Mouse (Mus musculus): ENCODE data around the gene Cklf.
"Not testable (repeated sequence)": the region's sequence is repeated elsewhere in the genome, so short reads cannot be mapped to it uniquely, and the experiment has no call there.

Gene Cklf

GRCm38 (mm10) chr8:104261802-104262201, 11.1 kb downstream of the Cklf start:
- in situ Hi-C loops (cut with MboI, MseI) = not testable (repeated sequence)

- in situ Hi-C loops (cut with MboI, MseI) = not testable (repeated sequence)
Measured at GRCm38 (mm10) chr8:104264271-104264935, 13.7 kb downstream of the Cklf start.

GRCm38 (mm10) chr8:104268368-104268767, 17.7 kb downstream of the Cklf start:
- in situ Hi-C loops (cut with MboI, MseI) = no loop called here

- in situ Hi-C loops (cut with MboI, MseI) = no loop called here
Measured at GRCm38 (mm10) chr8:104268937-104269440, 18.3 kb downstream of the Cklf start.

GRCm38 (mm10) chr8:104293081-104293480, 42.4 kb downstream of the Cklf start, which contains the start of gene Cmtm2a:
Gene Cmtm2a, minus strand, starts transcription at chr8:104293181.
- in situ Hi-C loops (cut with MboI, MseI) = not testable (repeated sequence)

- in situ Hi-C loops (cut with MboI, MseI) = no loop called here
Measured at GRCm38 (mm10) chr8:104294396-104294795, 43.7 kb downstream of the Cklf start.

GRCm38 (mm10) chr8:104301577-104301976, 50.9 kb downstream of the Cklf start:
- in situ Hi-C loops (cut with MboI, MseI) = not testable (repeated sequence)

GRCm38 (mm10) chr8:104302536-104302935, 51.9 kb downstream of the Cklf start:
- in situ Hi-C loops (cut with MboI, MseI) = not testable (repeated sequence)

GRCm38 (mm10) chr8:104304962-104305361, 54.3 kb downstream of the Cklf start:
- in situ Hi-C loops (cut with MboI, MseI) = no loop called here

- in situ Hi-C loops (cut with MboI, MseI) = not testable (repeated sequence)
Measured at GRCm38 (mm10) chr8:104308341-104308740, 57.7 kb downstream of the Cklf start.

GRCm38 (mm10) chr8:104309441-104310155, 58.9 kb downstream of the Cklf start, which contains the start of the genes Gm45711 and Cmtm1:
Gene Gm45711, minus strand, starts transcription at chr8:104310081.
Gene Cmtm1, minus strand, starts transcription at chr8:104310145.
- in situ Hi-C loops (cut with MboI, MseI) = not testable (repeated sequence)

GRCm38 (mm10) chr8:104312023-104312422, 61.4 kb downstream of the Cklf start:
- in situ Hi-C loops (cut with MboI, MseI) = not testable (repeated sequence)

- in situ Hi-C loops (cut with MboI, MseI) = no loop called here
Measured at GRCm38 (mm10) chr8:104313311-104313710, 62.6 kb downstream of the Cklf start.
